8 mouse cellular contexts compared by ENCODE assay signal in genomic region chr2:103568161-103568560, GRCm38 (mm10). TPM values are rescaled to one million over a fixed set of nuclear protein-coding genes. Genes with fewer than 3 reads are reported as not detected.
DNase-seq lines count a peak whose midpoint lies in the region; ATAC-seq and TF ChIP-seq lines count a peak whose summit lies in the region.

No protein-coding gene starts in this region.

- no peak for TF ChIP-seq CTCF in CH12.LX (conservative IDR thresholded peaks at IDR 0.05 in 1 of 2, IDR thresholded peaks at IDR 0.05 in 1 of 2; ENCODE audit: low read depth in 2 of 2, low read length in 2 of 2)
- TF ChIP-seq CTCF in forebrain, postnatal 0 days (IDR thresholded peaks at IDR 0.05; ENCODE audit: low read depth) = no peak

- WGBS in forebrain, postnatal 0 days = 18% methylated on average over 7 of the region's 7 CpGs
- 42% methylated on average over 7 of the region's 7 CpGs for WGBS in liver, embryonic 13.5 days (ENCODE audit: insufficient replicate concordance)

- H3K9ac ChIP-seq in CH12.LX (ENCODE audit: insufficient read depth, low read depth) = no peak overlapping the region
- H3K9ac ChIP-seq in forebrain, postnatal 0 days = 0 out of 2 replicates have a peak overlapping the region, but pooled peaks have one; percentile 7
- H3K9ac ChIP-seq in liver, embryonic 13.5 days = peak overlapping the region; percentile 72

- peak overlapping the region in 2 of 3 experiments; percentile 61 to 63 for H3K4me3 ChIP-seq in CH12.LX (replicated peaks in 1 of 3; ENCODE audit: low read depth in 2 of 3, low read length in 2 of 3, poor library complexity in 1 of 3)
- H3K4me3 ChIP-seq in forebrain, postnatal 0 days (ENCODE audit: low read depth, low read length) = peak overlapping the region; percentile 55
- peak overlapping the region; percentile 70 for H3K4me3 ChIP-seq in liver, embryonic 13.5 days (replicated peaks)

- dilution Hi-C loops in CH12.LX (cut with MboI; ENCODE audit: extremely low pct_ligation_motif_present, extremely low pct_unique_long_range_greater_than_20kb, low sequenced_read_pairs) = no loop called here

- ATAC-seq in forebrain, postnatal 0 days = no peak
- ATAC-seq in liver, embryonic 13.5 days (ENCODE audit: low read depth) = no peak

- no peak for TF ChIP-seq EP300 in CH12.LX (IDR thresholded peaks at IDR 0.05; ENCODE audit: low read length)

- no peak overlapping the region for H3K27ac ChIP-seq in CH12.LX (ENCODE audit: insufficient read depth, low read depth)
- no peak overlapping the region for H3K27ac ChIP-seq in forebrain, postnatal 0 days (ENCODE audit: low read depth, low read length)
- no peak overlapping the region for H3K27ac ChIP-seq in liver, embryonic 13.5 days

- no peaks in the 10 kb centered on the region for H3K79me2 ChIP-seq in CH12.LX (replicated peaks; ENCODE audit: control insufficient read depth, extremely low read depth, insufficient read depth, poor library complexity, severe bottlenecking)

- no peak for TF ChIP-seq RAD21 in CH12.LX (IDR thresholded peaks at IDR 0.05; ENCODE audit: low read depth, low read length)

- H3K4me1 ChIP-seq in CH12.LX (ENCODE audit: control insufficient read depth in 1 of 2, insufficient read depth in 2 of 2) = peaks cover 3 to 56% of the 10 kb centered on the region in 2 experiments; a peak in 3 of 4 replicates
- peaks cover 17% of the 10 kb centered on the region for H3K4me1 ChIP-seq in forebrain, postnatal 0 days (ENCODE audit: insufficient read depth)
- peaks cover 53% of the 10 kb centered on the region for H3K4me1 ChIP-seq in liver, embryonic 13.5 days (replicated peaks)

- peaks cover 4% of the 10 kb centered on the region for H3K9me3 ChIP-seq in CH12.LX (replicated peaks; ENCODE audit: low read length)
- no peaks in the 10 kb centered on the region for H3K9me3 ChIP-seq in forebrain, postnatal 0 days (ENCODE audit: low read length)
- no peaks in the 10 kb centered on the region for H3K9me3 ChIP-seq in liver, embryonic 13.5 days (replicated peaks)

- peak; percentile 45 for DNase-seq in embryo, embryonic 10 days (ENCODE audit: low spot score)
- no peak for DNase-seq in embryo, embryonic 9.5 days (ENCODE audit: extremely low spot score)
- no peak for DNase-seq in CH12.LX (ENCODE audit: extremely low read depth)
- no peak for DNase-seq in forebrain, postnatal 0 days
- DNase-seq in liver, embryonic 13.5 days = no peak
- DNase-seq in thymus, postnatal 0 days (ENCODE audit: low spot score) = peak; percentile 52
- no peak for DNase-seq in right cerebral cortex, postnatal 36 days (ENCODE audit: low spot score in 2 of 2)
- no peak for DNase-seq in adrenal gland, adult 8-10 months

- in situ Hi-C loops in CH12.LX (cut with MboI; ENCODE audit: low pct_ligation_motif_present, low pct_unique_long_range_greater_than_20kb, low sequenced_read_pairs) = loop anchor here (5.0 to 25.0 kb wide), 3 partner anchors 124 to 437 kb away; no protein-coding TSS in a partner anchor

- TF ChIP-seq POLR2A in CH12.LX (IDR thresholded peaks at IDR 0.05; ENCODE audit: low read depth, low read length) = no peak

- peak overlapping the region; percentile 80; the same call in 1 of the 2 replicates for H3K4me2 ChIP-seq in CH12.LX (ENCODE audit: insufficient read depth, low read depth, poor library complexity, severe bottlenecking)
- peak overlapping the region; percentile 99 for H3K4me2 ChIP-seq in forebrain, postnatal 0 days (ENCODE audit: low read depth)
- peak overlapping the region; percentile 91 for H3K4me2 ChIP-seq in liver, embryonic 13.5 days

- peaks cover 14% of the 10 kb centered on the region for H3K27me3 ChIP-seq in CH12.LX (replicated peaks)
- H3K27me3 ChIP-seq in forebrain, postnatal 0 days (ENCODE audit: insufficient read depth, low read length) = no peaks in the 10 kb centered on the region
- peaks cover 78% of the 10 kb centered on the region for H3K27me3 ChIP-seq in liver, embryonic 13.5 days

- no peaks in the 10 kb centered on the region for H3K36me3 ChIP-seq in CH12.LX (replicated peaks in 1 of 2; ENCODE audit: control insufficient read depth in 1 of 2, insufficient read depth in 1 of 2, low read length in 1 of 2)
- no peaks in the 10 kb centered on the region for H3K36me3 ChIP-seq in forebrain, postnatal 0 days (ENCODE audit: insufficient read depth)
- no peaks in the 10 kb centered on the region for H3K36me3 ChIP-seq in liver, embryonic 13.5 days

TF ChIP-seq in CH12.LX, 34 proteins besides CTCF, POLR2A, EP300 and RAD21:
- TF ChIP-seq POLR2AphosphoS2 (IDR thresholded peaks at IDR 0.05; ENCODE audit: low read depth, low read length) = no peak
- no peak for TF ChIP-seq ETS1 (conservative IDR thresholded peaks at IDR 0.05; ENCODE audit: low read depth, low read length)
- no peak for TF ChIP-seq TCF12 (IDR thresholded peaks at IDR 0.05; ENCODE audit: low read depth, low read length)
- peak; percentile 59; the same call in 1 of the 2 replicates for TF ChIP-seq CHD2 (IDR thresholded peaks at IDR 0.05; ENCODE audit: low read length)

RNA-seq across cellular contexts. Expression of gene Abtb2, which starts 2.1 kb away (rescaled TPM):
- total RNA-seq in CH12.LX (2012; rRNA removed) = 6.3 and 7.7 TPM in 2 replicates
- total RNA-seq in CH12.LX (2014; rRNA removed) = 2.4 and 2.9 TPM in 2 replicates
- 3.8 and 3.9 TPM in 2 replicates for polyA plus RNA-seq in CH12.LX (2012; ENCODE audit: insufficient read length, low read depth)
- total RNA-seq in forebrain, postnatal 0 days (2014; rRNA removed) = 13.9 and 16.9 TPM in 2 replicates
- 6.5 TPM in 2 replicates for polyA plus RNA-seq in forebrain, postnatal 0 days (2015; fragmentation: Nextera tagmentation; extraction: Ambion mirVana)
- 1.9 and 2.6 TPM in 2 replicates for polyA plus RNA-seq in liver, embryonic 13.5 days (2015; fragmentation: Nextera tagmentation; extraction: Ambion mirVana)
- 37.2 and 37.4 TPM in 2 replicates for polyA plus RNA-seq in thymus, postnatal 0 days (2015; fragmentation: Nextera tagmentation; extraction: Ambion mirVana)
- total RNA-seq in adrenal gland, adult 8-10 months (2022) = 10 to 100 TPM in 3 of 4 experiments, 1 to 10 TPM in 1; 8.8 to 57.0 (median 24.5) TPM

Comparison
In these comparisons a context has a peak if more than half of its experiments do, and no peak if none do; other contexts are left out.
1. DNase-seq: peak in embryo, embryonic 10 days (single experiment) and thymus, postnatal 0 days (single experiment); none in embryo, embryonic 9.5 days (single experiment), CH12.LX (single experiment), forebrain, postnatal 0 days (single experiment), liver, embryonic 13.5 days (single experiment), right cerebral cortex, postnatal 36 days (0 of 2) and adrenal gland, adult 8-10 months (single experiment).
2. Peak in every context shown above with its lines, with median percentiles within 50 percentile points of each other: H3K4me2 ChIP-seq and H3K4me3 ChIP-seq.